Mouse (Mus musculus) C2C12 (cell line): ENCODE data around the gene 9530068E07Rik. TPM values are rescaled to one million over a fixed set of nuclear protein-coding genes. Genes with fewer than 3 reads are reported as not detected.

ENCODE experiments used
- H3K27me3 ChIP-seq: one replicate; pipeline ENCODE4 v1.6.1; 2011; ENCODE audit not compliant: control insufficient read depth, insufficient read depth, insufficient read length
- H3K36me3 ChIP-seq: one replicate; pipeline ENCODE4 v1.6.1; 2011; ENCODE audit not compliant: control insufficient read depth, insufficient read depth
- H3K4me3 ChIP-seq: one replicate; pipeline ENCODE4 v1.5.1; 2011; ENCODE audit warnings: mild to moderate bottlenecking, control low read depth; ENCODE audit not compliant: poor library complexity, insufficient read depth, severe bottlenecking
- H3K79me2 ChIP-seq: one replicate; pipeline ENCODE4 v1.6.1; 2011; ENCODE audit not compliant: control insufficient read depth, insufficient read depth
- H3K79me3 ChIP-seq: one replicate; pipeline ENCODE4 v1.6.1; 2011; ENCODE audit warnings: low read depth, control low read depth
- H3ac ChIP-seq: one replicate; pipeline ENCODE3; 2011; ENCODE audit warnings: low read depth; ENCODE audit not compliant: control insufficient read depth, insufficient read length
- CEBPB ChIP-seq: IDR thresholded peaks from one replicate; pipeline ENCODE4 v1.6.1; 2011; ENCODE audit warnings: low read depth, mild to moderate bottlenecking, control low read depth, moderate library complexity
- CTCF ChIP-seq: IDR thresholded peaks from one replicate; pipeline ENCODE4 v1.5.1; 2011; ENCODE audit not compliant: control insufficient read depth, insufficient read depth, insufficient read length
- FOSL1 ChIP-seq: IDR thresholded peaks from one replicate; pipeline ENCODE4 v1.8.0; 2011; ENCODE audit warnings: mild to moderate bottlenecking, low read length; ENCODE audit not compliant: poor library complexity, insufficient read depth, severe bottlenecking
- MAX ChIP-seq: IDR thresholded peaks from one replicate; pipeline ENCODE4 v1.6.1; 2011; ENCODE audit warnings: mild to moderate bottlenecking, control low read depth
- MYOD1 ChIP-seq: IDR thresholded peaks from one replicate; pipeline ENCODE4 v1.6.1; 2011; ENCODE audit warnings: low read depth; ENCODE audit not compliant: control insufficient read depth, insufficient read length
- MYOG ChIP-seq: IDR thresholded peaks from one replicate; pipeline ENCODE4 v1.6.1; 2011; ENCODE audit not compliant: control insufficient read depth, insufficient read length; ENCODE audit errors: extremely low read depth
- USF1 ChIP-seq: IDR thresholded peaks from one replicate; pipeline ENCODE4 v1.6.1; 2011; ENCODE audit warnings: low read depth, mild to moderate bottlenecking, control low read depth, moderate library complexity
- polyA plus RNA-seq: library from polyadenylated mRNA; unstranded; fragments of >200 nt; fragmentation: generic; extraction: Trizol; gene quantifications from one replicate; pipeline ENCODE4 v1.2.1, GENCODE M21; 2012; ENCODE audit warnings: missing spikeins

Gene 9530068E07Rik
- polyA plus RNA-seq, 1 experiment: 111 TPM

- Histone ChIP-seq H3K79me2 (peaks cover 100% of the 10 kb centered on the region), H3K4me3 (no peak overlapping the region)
Measured at GRCm38 (mm10) chr11:52369252-52370134, 26.7 kb upstream of the 9530068E07Rik start.

GRCm38 (mm10) chr11:52370135-52370452 lies 26.1 kb upstream of the 9530068E07Rik start:
- Histone ChIP-seq H3K79me3 (peaks cover 97% of the 10 kb centered on the region), H3K27me3 (no peaks in the 10 kb centered on the region), H3K4me3 (no peak overlapping the region), H3K79me2 (peaks cover 100% of the 10 kb centered on the region), H3K36me3 (peaks cover 27% of the 10 kb centered on the region), H3ac (no peak overlapping the region)
- TF ChIP-seq MYOD1 (no peak), CEBPB (no peak), FOSL1 (no peak), USF1 (no peak), MAX (no peak), CTCF (no peak)

More at GRCm38 (mm10) chr11:52369252-52370134, 26.7 kb upstream of the 9530068E07Rik start:
- H3K27me3 ChIP-seq: no peaks in the 10 kb centered on the region
- no peak for TF ChIP-seq FOSL1
- TF ChIP-seq MYOD1: peak; percentile 27
- peaks cover 98% of the 10 kb centered on the region for H3K79me3 ChIP-seq
- H3K36me3 ChIP-seq: peaks cover 21% of the 10 kb centered on the region
- H3ac ChIP-seq: no peak overlapping the region

- TF ChIP-seq FOSL1: no peak
- TF ChIP-seq MAX: no peak
- no peak for TF ChIP-seq MYOG
- no peak for TF ChIP-seq MYOD1
- TF ChIP-seq USF1: no peak
- no peak for TF ChIP-seq CTCF
- H3K79me2 ChIP-seq: peaks cover 100% of the 10 kb centered on the region
- peaks cover 31% of the 10 kb centered on the region for H3K36me3 ChIP-seq
- no peaks in the 10 kb centered on the region for H3K27me3 ChIP-seq
- peaks cover 95% of the 10 kb centered on the region for H3K79me3 ChIP-seq
- H3K4me3 ChIP-seq: no peak overlapping the region
- no peak overlapping the region for H3ac ChIP-seq
Measured at GRCm38 (mm10) chr11:52370538-52370937, 25.7 kb upstream of the 9530068E07Rik start.

- Histone ChIP-seq H3K4me3 (no peak overlapping the region), H3K36me3 (peaks cover 55% of the 10 kb centered on the region), H3K79me3 (peaks cover 64% of the 10 kb centered on the region), H3K79me2 (peaks cover 89% of the 10 kb centered on the region), H3K27me3 (no peaks in the 10 kb centered on the region), H3ac (no peak overlapping the region)
- no peak for TF ChIP-seq MAX
- TF ChIP-seq CTCF: no peak
- no peak for TF ChIP-seq FOSL1
- TF ChIP-seq MYOD1: no peak
- TF ChIP-seq CEBPB: no peak
- no peak for TF ChIP-seq USF1
- no peak for TF ChIP-seq MYOG
Measured at GRCm38 (mm10) chr11:52373841-52374240, 22.4 kb upstream of the 9530068E07Rik start.

GRCm38 (mm10) chr11:52374340-52374739 lies 21.9 kb upstream of the 9530068E07Rik start:
- H3K36me3 ChIP-seq: peaks cover 60% of the 10 kb centered on the region
- TF ChIP-seq CTCF (peak; percentile 63), USF1 (no peak), CEBPB (no peak)
- no peaks in the 10 kb centered on the region for H3K27me3 ChIP-seq
- peaks cover 89% of the 10 kb centered on the region for H3K79me2 ChIP-seq
- no peak overlapping the region for H3ac ChIP-seq
- peaks cover 59% of the 10 kb centered on the region for H3K79me3 ChIP-seq
- H3K4me3 ChIP-seq: no peak overlapping the region

GRCm38 (mm10) chr11:52377579-52377978 lies 18.6 kb upstream of the 9530068E07Rik start:
- Histone ChIP-seq H3ac (no peak overlapping the region), H3K4me3 (no peak overlapping the region), H3K79me3 (peaks cover 34% of the 10 kb centered on the region), H3K36me3 (peaks cover 88% of the 10 kb centered on the region), H3K27me3 (no peaks in the 10 kb centered on the region), H3K79me2 (peaks cover 88% of the 10 kb centered on the region)
- no peak for TF ChIP-seq MYOG
- TF ChIP-seq USF1: no peak
- no peak for TF ChIP-seq MYOD1
- no peak for TF ChIP-seq MAX
- TF ChIP-seq CTCF: no peak
- TF ChIP-seq FOSL1: no peak
- no peak for TF ChIP-seq CEBPB
